Mouse (Mus musculus) bone marrow macrophage, adult 2 months (primary cell): Measurements from ENCODE around the gene Arid1a.

ENCODE experiments used
- CTCF ChIP-seq: IDR thresholded peaks from 2 replicates; pipeline ENCODE4 v1.5.1; 2012; ENCODE audit warnings: low read depth, mild to moderate bottlenecking, low read length, moderate library complexity
- POLR2A ChIP-seq: IDR thresholded peaks from 2 replicates; pipeline ENCODE4 v1.6.1; 2012; ENCODE audit warnings: mild to moderate bottlenecking, low read depth, low read length, borderline replicate concordance

GRCm38 (mm10) chr4:133757269-133757835 is 783 bp upstream of the Arid1a start:
- no peak for TF ChIP-seq CTCF
- TF ChIP-seq POLR2A = no peak
